Mouse (Mus musculus) CH12.LX (cell line): Measurements from ENCODE around the gene Myh3.

Source experiments
- EP300 ChIP-seq: IDR thresholded peaks from 2 replicates; pipeline ENCODE4 v1.6.1; 2011; ENCODE audit warnings: low read length, improper control_type of control experiment
- POLR2A ChIP-seq: IDR thresholded peaks from 2 replicates; pipeline ENCODE4 v1.6.1; 2011; ENCODE audit warnings: low read depth, mild to moderate bottlenecking, improper control_type of control experiment, low read length

- TF ChIP-seq EP300 (no peak), POLR2A (no peak)
These were observed 21.1 kb downstream of the Myh3 start for GRCm38 (mm10) chr11:67099241-67099640.
